Mouse (Mus musculus): ENCODE results near the gene Zbtb11. TPM values are rescaled to one million over a fixed set of nuclear protein-coding genes. Genes with fewer than 3 reads are reported as not detected.

Gene Zbtb11
- polyA plus RNA-seq, 1 experiment from 2014 or later, result 5.8 TPM

- Histone ChIP-seq H3K9me3 (ENCODE audit: control insufficient read depth) (no peaks in the 10 kb centered on the region), H3K27me3 (replicated peaks; ENCODE audit: control insufficient read depth, insufficient read depth, low read length) (no peaks in the 10 kb centered on the region), H3K27ac (ENCODE audit: low read depth, low read length) (peak overlapping the region; percentile 96), H3K4me2 (replicated peaks; ENCODE audit: low read depth) (peak overlapping the region; percentile 83), H3K36me3 (ENCODE audit: control insufficient read depth, insufficient read depth) (peaks cover 18% of the 10 kb centered on the region), H3K9ac (ENCODE audit: low read depth, low read length) (peak overlapping the region; percentile 93), H3K4me1 (replicated peaks; ENCODE audit: control insufficient read depth, insufficient read depth, low read length) (0 out of 2 replicates have a peak, but pooled peaks cover 4% of the 10 kb centered on the region), H3K4me3 (ENCODE audit: low read depth, low read length) (peak overlapping the region; percentile 100)
- 2% methylated on average over 14 of the region's 14 CpGs for WGBS
- peak; percentile 43 for ATAC-seq
- TF ChIP-seq CTCF (IDR thresholded peaks at IDR 0.05; ENCODE audit: low read depth), result no peak
These were observed 1.2 kb downstream of the Zbtb11 start for GRCm38 (mm10) chr16:55974903-55975285.

DNA sequence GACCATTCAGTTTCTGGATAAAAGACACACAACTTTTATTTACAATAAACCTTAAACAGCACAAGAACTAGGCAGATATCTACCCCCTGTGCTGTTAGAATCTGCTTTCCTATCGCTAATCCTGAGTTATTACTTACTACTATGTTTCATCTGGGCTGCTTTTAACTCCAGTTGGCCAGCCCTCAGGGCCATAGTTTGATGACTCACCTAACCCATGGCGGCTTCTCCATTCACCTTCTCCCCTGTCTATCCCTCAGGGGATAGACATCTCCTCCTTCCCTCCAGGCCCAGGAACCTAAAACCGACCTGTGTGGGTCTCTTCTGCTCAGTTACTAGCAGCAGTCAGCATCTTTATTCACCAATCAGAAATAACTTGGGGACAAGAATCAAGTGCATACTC, 12.3 kb downstream of the Zbtb11 start:
- 94% methylated on average over 3 of the region's 3 CpGs for whole genome bisulfite sequencing
- ATAC-seq, result no peak
- Histone ChIP-seq H3K9me3 (ENCODE audit: control insufficient read depth) (no peaks in the 10 kb centered on the region), H3K4me1 (replicated peaks; ENCODE audit: control insufficient read depth, insufficient read depth, low read length) (no peaks in the 10 kb centered on the region), H3K27ac (ENCODE audit: low read depth, low read length) (no peak overlapping the region), H3K36me3 (ENCODE audit: control insufficient read depth, insufficient read depth) (peaks cover 42% of the 10 kb centered on the region), H3K4me3 (ENCODE audit: low read depth, low read length) (no peak overlapping the region), H3K9ac (ENCODE audit: low read depth, low read length) (no peak overlapping the region), H3K4me2 (replicated peaks; ENCODE audit: low read depth) (no peak overlapping the region), H3K27me3 (replicated peaks; ENCODE audit: control insufficient read depth, insufficient read depth, low read length) (no peaks in the 10 kb centered on the region)
- TF ChIP-seq CTCF (IDR thresholded peaks at IDR 0.05; ENCODE audit: low read depth), result no peak

DNA sequence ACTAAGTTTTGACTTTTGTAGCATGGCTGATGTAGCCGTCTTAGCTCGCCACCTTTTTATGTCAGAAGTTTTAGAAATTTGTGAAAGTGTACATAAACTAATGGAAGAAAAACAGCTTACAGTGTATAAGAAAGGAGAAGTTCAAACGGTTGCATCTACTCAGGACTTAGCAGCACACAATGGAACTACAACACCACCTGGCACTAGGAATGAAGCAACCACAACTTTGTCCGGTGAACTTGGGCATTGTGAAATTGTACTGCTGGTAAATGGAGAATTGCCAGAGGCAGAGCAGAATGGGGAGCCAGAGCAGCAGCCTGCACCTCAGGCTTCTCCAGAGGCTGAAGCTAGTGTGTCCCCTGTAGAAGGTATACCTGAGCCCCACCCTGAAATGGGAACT, 16.6 kb downstream of the Zbtb11 start:
- peaks cover 28% of the 10 kb centered on the region for H3K36me3 ChIP-seq (ENCODE audit: control insufficient read depth, insufficient read depth)

GRCm38 (mm10) chr16:55994235-55994634, 20.6 kb downstream of the Zbtb11 start:
- H3K4me3 ChIP-seq (ENCODE audit: low read depth, low read length), result no peak overlapping the region
- ATAC-seq, result no peak

More for the DNA sequence above, 16.6 kb downstream of the Zbtb11 start:
- Histone ChIP-seq H3K9me3 (ENCODE audit: control insufficient read depth) (no peaks in the 10 kb centered on the region), H3K27ac (ENCODE audit: low read depth, low read length) (no peak overlapping the region), H3K4me3 (ENCODE audit: low read depth, low read length) (no peak overlapping the region), H3K9ac (ENCODE audit: low read depth, low read length) (no peak overlapping the region), H3K4me2 (replicated peaks; ENCODE audit: low read depth) (no peak overlapping the region), H3K4me1 (replicated peaks; ENCODE audit: control insufficient read depth, insufficient read depth, low read length) (no peaks in the 10 kb centered on the region), H3K27me3 (replicated peaks; ENCODE audit: control insufficient read depth, insufficient read depth, low read length) (no peaks in the 10 kb centered on the region)
- WGBS, result 93% methylated on average over 4 of the region's 4 CpGs
- ATAC-seq, result no peak
- no peak for TF ChIP-seq CTCF (IDR thresholded peaks at IDR 0.05; ENCODE audit: low read depth)

DNA sequence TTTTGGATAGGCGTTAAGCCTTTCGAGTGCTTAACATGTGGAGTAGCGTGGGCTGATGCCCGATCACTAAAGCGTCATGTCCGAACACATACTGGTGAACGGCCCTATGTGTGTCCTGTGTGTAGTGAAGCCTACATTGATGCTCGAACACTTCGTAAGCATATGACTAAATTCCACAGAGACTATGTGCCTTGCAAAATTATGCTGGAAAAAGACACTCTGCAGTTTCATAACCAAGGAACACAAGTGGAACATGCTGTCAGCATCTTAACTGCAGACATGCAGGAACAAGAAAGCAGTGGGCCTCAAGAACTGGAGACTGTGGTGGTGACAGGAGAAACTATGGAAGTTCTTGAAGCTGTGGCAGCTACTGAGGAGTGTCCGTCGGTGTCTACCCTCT, 33.1 kb downstream of the Zbtb11 start:
- no peaks in the 10 kb centered on the region for H3K9me3 ChIP-seq (ENCODE audit: control insufficient read depth)
- H3K4me3 ChIP-seq (ENCODE audit: low read depth, low read length), result no peak overlapping the region
- H3K27me3 ChIP-seq (replicated peaks; ENCODE audit: control insufficient read depth, insufficient read depth, low read length), result no peaks in the 10 kb centered on the region
- H3K4me1 ChIP-seq (replicated peaks; ENCODE audit: control insufficient read depth, insufficient read depth, low read length), result no peaks in the 10 kb centered on the region
- H3K9ac ChIP-seq (ENCODE audit: low read depth, low read length), result no peak overlapping the region
- no peak overlapping the region for H3K27ac ChIP-seq (ENCODE audit: low read depth, low read length)
- H3K36me3 ChIP-seq (ENCODE audit: control insufficient read depth, insufficient read depth), result peaks cover 44% of the 10 kb centered on the region
- no peak for TF ChIP-seq CTCF (IDR thresholded peaks at IDR 0.05; ENCODE audit: low read depth)
- WGBS, result 97% methylated on average over 11 of the region's 11 CpGs
- H3K4me2 ChIP-seq (replicated peaks; ENCODE audit: low read depth), result no peak overlapping the region
- no peak for ATAC-seq

More at GRCm38 (mm10) chr16:55994235-55994634, 20.6 kb downstream of the Zbtb11 start:
- 97% methylated on average over 2 of the region's 2 CpGs for WGBS
- H3K27me3 ChIP-seq (replicated peaks; ENCODE audit: control insufficient read depth, insufficient read depth, low read length), result no peaks in the 10 kb centered on the region
- no peak overlapping the region for H3K9ac ChIP-seq (ENCODE audit: low read depth, low read length)
- H3K9me3 ChIP-seq (ENCODE audit: control insufficient read depth), result no peaks in the 10 kb centered on the region
- no peak overlapping the region for H3K27ac ChIP-seq (ENCODE audit: low read depth, low read length)
- H3K4me2 ChIP-seq (replicated peaks; ENCODE audit: low read depth), result no peak overlapping the region
- H3K36me3 ChIP-seq (ENCODE audit: control insufficient read depth, insufficient read depth), result peaks cover 31% of the 10 kb centered on the region
- no peak for TF ChIP-seq CTCF (IDR thresholded peaks at IDR 0.05; ENCODE audit: low read depth)
- no peaks in the 10 kb centered on the region for H3K4me1 ChIP-seq (replicated peaks; ENCODE audit: control insufficient read depth, insufficient read depth, low read length)

GRCm38 (mm10) chr16:56008862-56009261, 35.2 kb downstream of the Zbtb11 start:
- no peaks in the 10 kb centered on the region for H3K27me3 ChIP-seq (replicated peaks; ENCODE audit: control insufficient read depth, insufficient read depth, low read length)
- no peak overlapping the region for H3K27ac ChIP-seq (ENCODE audit: low read depth, low read length)
- H3K4me3 ChIP-seq (ENCODE audit: low read depth, low read length), result no peak overlapping the region
- H3K4me1 ChIP-seq (replicated peaks; ENCODE audit: control insufficient read depth, insufficient read depth, low read length), result no peaks in the 10 kb centered on the region
- peaks cover 29% of the 10 kb centered on the region for H3K36me3 ChIP-seq (ENCODE audit: control insufficient read depth, insufficient read depth)
- no peaks in the 10 kb centered on the region for H3K9me3 ChIP-seq (ENCODE audit: control insufficient read depth)
- no peak for ATAC-seq
- TF ChIP-seq CTCF (IDR thresholded peaks at IDR 0.05; ENCODE audit: low read depth), result no peak
- WGBS, result 89% methylated on average over 1 of the region's 1 CpGs
- H3K9ac ChIP-seq (ENCODE audit: low read depth, low read length), result no peak overlapping the region
- no peak overlapping the region for H3K4me2 ChIP-seq (replicated peaks; ENCODE audit: low read depth)

All from intestine, postnatal 0 days (tissue).